Mouse (Mus musculus) C2C12 (cell line): ENCODE measurements around the gene Txndc5. TPM values are rescaled to one million over a fixed set of nuclear protein-coding genes. Genes with fewer than 3 reads are reported as not detected.

ENCODE experiments used
- H3K27me3 ChIP-seq: one replicate; pipeline ENCODE4 v1.6.1; 2011; ENCODE audit not compliant: control insufficient read depth, insufficient read depth, insufficient read length
- H3K36me3 ChIP-seq: one replicate; pipeline ENCODE4 v1.6.1; 2011; ENCODE audit not compliant: control insufficient read depth, insufficient read depth
- H3K4me3 ChIP-seq: one replicate; pipeline ENCODE4 v1.5.1; 2011; ENCODE audit warnings: mild to moderate bottlenecking, control low read depth; ENCODE audit not compliant: poor library complexity, insufficient read depth, severe bottlenecking
- H3K79me2 ChIP-seq: one replicate; pipeline ENCODE4 v1.6.1; 2011; ENCODE audit not compliant: control insufficient read depth, insufficient read depth
- H3K79me3 ChIP-seq: one replicate; pipeline ENCODE4 v1.6.1; 2011; ENCODE audit warnings: low read depth, control low read depth
- H3ac ChIP-seq: one replicate; pipeline ENCODE3; 2011; ENCODE audit warnings: low read depth; ENCODE audit not compliant: control insufficient read depth, insufficient read length
- CEBPB ChIP-seq: IDR thresholded peaks from one replicate; pipeline ENCODE4 v1.6.1; 2011; ENCODE audit warnings: low read depth, mild to moderate bottlenecking, control low read depth, moderate library complexity
- CTCF ChIP-seq: IDR thresholded peaks from one replicate; pipeline ENCODE4 v1.5.1; 2011; ENCODE audit not compliant: control insufficient read depth, insufficient read depth, insufficient read length
- FOSL1 ChIP-seq: IDR thresholded peaks from one replicate; pipeline ENCODE4 v1.8.0; 2011; ENCODE audit warnings: mild to moderate bottlenecking, low read length; ENCODE audit not compliant: poor library complexity, insufficient read depth, severe bottlenecking
- MAX ChIP-seq: IDR thresholded peaks from one replicate; pipeline ENCODE4 v1.6.1; 2011; ENCODE audit warnings: mild to moderate bottlenecking, control low read depth
- MYOD1 ChIP-seq: IDR thresholded peaks from one replicate; pipeline ENCODE4 v1.6.1; 2011; ENCODE audit warnings: low read depth; ENCODE audit not compliant: control insufficient read depth, insufficient read length
- MYOG ChIP-seq: IDR thresholded peaks from one replicate; pipeline ENCODE4 v1.6.1; 2011; ENCODE audit not compliant: control insufficient read depth, insufficient read length; ENCODE audit errors: extremely low read depth
- USF1 ChIP-seq: IDR thresholded peaks from one replicate; pipeline ENCODE4 v1.6.1; 2011; ENCODE audit warnings: low read depth, mild to moderate bottlenecking, control low read depth, moderate library complexity
- long read RNA-seq, 2 experiments: library from polyadenylated mRNA; unstranded; transcript quantifications; one replicate each; pipeline ENCODE4 v2.0.0; 2019 to 2020
- polyA plus RNA-seq: library from polyadenylated mRNA; unstranded; fragments of >200 nt; fragmentation: generic; extraction: Trizol; gene quantifications from one replicate; pipeline ENCODE4 v1.2.1, GENCODE M21; 2012; ENCODE audit warnings: missing spikeins

Txndc5 gene
- 225 TPM for polyA plus RNA-seq
- long read RNA-seq, experiment 1, transcript Txndc5-201 (10 exons, 2,843 nt): major isoform, 280 of 334 reads
- long read RNA-seq, experiment 1, transcript Txndc5-202 (3 exons, 2,781 nt): minor isoform, 5 of 334 reads
- long read RNA-seq, experiment 1, partial matches to known transcripts: 40 of 334 reads
- long read RNA-seq, experiment 1, other reads (novel, unspliced or antisense): 8 of 334 reads
- long read RNA-seq, experiment 2, transcript Txndc5-201 (10 exons, 2,843 nt): major isoform, 2,029 of 2,111 reads
- long read RNA-seq, experiment 2, transcript Txndc5-203 (10 exons, 2,586 nt): minor isoform, 25 of 2,111 reads
- long read RNA-seq, experiment 2, transcript Txndc5-202 (3 exons, 2,781 nt): minor isoform, 9 of 2,111 reads
- long read RNA-seq, experiment 2, partial matches to known transcripts: 12 of 2,111 reads
- long read RNA-seq, experiment 2, other reads (novel, unspliced or antisense): 36 of 2,111 reads

DNA sequence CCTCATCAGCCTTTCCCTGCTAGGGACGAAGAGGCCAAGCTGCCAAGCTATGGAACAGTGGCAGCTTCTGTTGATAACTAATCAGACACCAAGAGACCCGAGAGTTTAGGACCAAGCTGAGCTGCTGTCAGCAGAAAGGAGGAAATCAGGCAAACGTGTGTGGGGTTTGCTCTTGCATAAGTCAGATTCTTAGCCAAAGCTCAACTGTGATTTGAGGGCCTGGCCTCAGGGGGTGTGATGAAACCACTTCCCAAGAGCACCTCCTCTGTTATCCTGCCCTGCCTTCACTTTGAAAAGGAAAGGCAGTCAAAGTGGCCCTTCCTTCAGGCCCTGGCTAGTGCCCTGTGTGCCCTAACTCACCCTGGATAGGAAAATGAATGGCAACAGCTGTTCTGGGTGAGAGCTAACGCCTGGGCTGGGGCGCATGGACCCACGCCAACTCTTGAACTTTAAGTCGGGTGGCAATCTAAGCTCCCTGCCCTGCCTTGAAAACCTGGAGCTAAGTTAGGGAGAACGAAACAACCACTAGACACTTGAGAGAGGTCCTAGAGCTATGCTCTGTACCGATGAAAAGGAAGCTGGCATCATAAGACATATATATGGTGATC lies at the start of gene Txndc5:
Txndc5 (minus strand) TSS at position 138 of the 608 bp plus-strand sequence.
- H3K79me2 ChIP-seq: peaks cover 42% of the 10 kb centered on the region
- TF ChIP-seq MYOD1 (peak; percentile 35), USF1 (no peak), MAX (no peak), FOSL1 (no peak)
- H3K79me3 ChIP-seq: peaks cover 36% of the 10 kb centered on the region
- peak within 1 kb of the TSS; percentile 81 for H3ac ChIP-seq
- peak within 1 kb of the TSS; percentile 72 for H3K4me3 ChIP-seq
- peaks cover 15% of the 10 kb centered on the region for H3K36me3 ChIP-seq
- no peaks in the 10 kb centered on the region for H3K27me3 ChIP-seq

DNA sequence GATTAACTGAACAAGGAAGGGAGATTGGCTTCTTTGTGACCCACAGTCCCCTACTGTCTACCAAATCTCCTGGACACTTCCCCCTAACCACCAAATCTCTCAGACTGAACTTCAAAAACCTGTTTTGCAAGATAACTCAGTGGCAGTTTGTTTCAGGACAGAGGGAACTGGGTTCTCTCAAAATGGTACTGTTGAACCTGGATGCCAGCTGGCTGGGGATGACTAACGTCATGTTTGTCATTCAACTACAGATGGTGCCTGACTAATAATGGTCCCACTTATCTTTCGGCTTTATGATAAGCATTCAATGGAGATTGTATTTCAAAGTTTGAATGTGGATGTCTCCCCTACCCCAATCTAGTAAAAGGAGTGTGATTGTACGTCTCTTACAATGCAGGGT lies 46.0 kb upstream of the Txndc5 start:
- Histone ChIP-seq H3K36me3 (no peaks in the 10 kb centered on the region), H3ac (no peak overlapping the region), H3K27me3 (no peaks in the 10 kb centered on the region), H3K4me3 (no peak overlapping the region), H3K79me2 (no peaks in the 10 kb centered on the region), H3K79me3 (no peaks in the 10 kb centered on the region)
- TF ChIP-seq MAX: no peak
- no peak for TF ChIP-seq USF1
- TF ChIP-seq MYOG: no peak
- TF ChIP-seq CEBPB: no peak
- no peak for TF ChIP-seq CTCF
- TF ChIP-seq MYOD1: no peak
- no peak for TF ChIP-seq FOSL1

DNA sequence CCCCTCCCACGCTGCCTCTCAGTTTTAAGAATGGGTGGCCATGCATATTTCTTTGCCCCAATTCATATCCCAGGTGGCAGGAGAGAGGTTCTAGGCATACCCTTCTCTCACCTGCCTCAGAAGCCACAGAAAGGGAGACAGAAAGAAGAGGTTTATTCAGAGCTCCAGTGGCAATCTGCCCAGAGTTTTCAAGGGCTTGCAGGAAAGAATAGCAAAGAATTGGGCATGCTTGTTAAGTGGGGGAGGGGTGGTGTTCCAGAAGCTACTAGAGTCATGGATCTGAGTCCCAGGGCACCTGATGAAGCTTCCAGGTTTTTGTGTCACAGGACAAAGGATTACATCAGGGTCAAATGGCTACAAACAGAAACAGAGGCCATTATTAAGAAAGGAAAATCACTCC lies 44.7 kb upstream of the Txndc5 start:
- no peak overlapping the region for H3K4me3 ChIP-seq
- H3K79me3 ChIP-seq: no peaks in the 10 kb centered on the region
- H3K27me3 ChIP-seq: peaks cover under 1% of the 10 kb centered on the region
- H3K79me2 ChIP-seq: no peaks in the 10 kb centered on the region
- H3K36me3 ChIP-seq: no peaks in the 10 kb centered on the region
- TF ChIP-seq CEBPB: no peak
- H3ac ChIP-seq: no peak overlapping the region

DNA sequence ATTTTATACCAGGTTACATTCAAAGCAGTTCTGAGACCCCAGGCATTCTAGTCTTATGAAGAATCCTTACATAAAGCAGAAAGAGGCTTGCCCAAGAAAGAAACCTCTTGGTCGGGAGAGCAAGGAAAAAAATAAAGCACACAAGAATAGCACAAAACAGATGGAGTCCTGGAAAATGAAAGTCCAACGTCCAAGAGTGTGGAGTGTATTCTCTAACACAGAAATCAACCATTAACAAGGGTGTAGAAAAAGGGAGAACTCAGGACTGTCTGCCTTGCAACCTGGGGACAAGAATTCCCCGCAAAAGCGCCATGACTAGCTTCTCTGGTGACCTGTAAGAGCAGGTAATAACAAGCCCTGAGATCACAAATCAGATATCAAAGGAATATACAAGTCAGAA lies 36.6 kb upstream of the Txndc5 start:
- Histone ChIP-seq H3K79me2 (no peaks in the 10 kb centered on the region), H3K27me3 (peaks cover 19% of the 10 kb centered on the region), H3K79me3 (no peaks in the 10 kb centered on the region), H3K4me3 (no peak overlapping the region), H3ac (no peak overlapping the region), H3K36me3 (no peaks in the 10 kb centered on the region)
- no peak for TF ChIP-seq MAX
- no peak for TF ChIP-seq FOSL1
- TF ChIP-seq USF1: no peak
- no peak for TF ChIP-seq MYOD1
- no peak for TF ChIP-seq CTCF
- TF ChIP-seq CEBPB: no peak
- no peak for TF ChIP-seq MYOG

DNA sequence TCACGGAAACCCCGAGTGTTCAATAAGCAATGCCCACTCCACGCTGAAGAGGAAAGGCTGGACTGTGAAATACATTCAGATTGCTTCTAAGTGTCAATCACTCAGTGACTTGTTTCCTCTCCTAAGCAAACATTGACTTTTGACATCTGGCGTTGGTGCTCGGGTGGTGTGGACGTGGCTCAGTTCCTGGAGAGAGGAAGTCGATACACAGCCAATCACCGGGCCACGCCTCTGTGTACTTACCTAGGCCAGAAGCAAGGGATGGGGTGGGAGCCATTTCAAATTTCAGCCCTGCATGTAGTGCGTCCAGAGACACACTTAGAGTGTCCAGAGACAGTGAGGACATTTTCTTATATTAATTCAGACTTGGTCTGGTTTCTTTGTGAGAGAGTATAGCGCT lies 26.0 kb upstream of the Txndc5 start:
- TF ChIP-seq MAX: no peak
- TF ChIP-seq CTCF: no peak
- TF ChIP-seq MYOD1: no peak
- TF ChIP-seq FOSL1: no peak
- TF ChIP-seq MYOG: no peak
- no peak for TF ChIP-seq CEBPB
- TF ChIP-seq USF1: no peak
- Histone ChIP-seq H3K36me3 (no peaks in the 10 kb centered on the region), H3K79me3 (no peaks in the 10 kb centered on the region), H3K4me3 (no peak overlapping the region), H3K79me2 (no peaks in the 10 kb centered on the region), H3K27me3 (no peaks in the 10 kb centered on the region), H3ac (no peak overlapping the region)
